Mouse (Mus musculus) urinary bladder, adult 2 months (tissue): Measurements from ENCODE around the gene Ndufa5. TPM values are rescaled to one million over a fixed set of nuclear protein-coding genes. Genes with fewer than 3 reads are reported as not detected.

Experiments
- DNase-seq: peaks from one replicate; pipeline ENCODE4 v3.0.0; 2022; ENCODE audit warnings: low spot score
- polyA plus RNA-seq: library from polyadenylated mRNA; depleted of rRNA; stranded (reverse); fragments of >200 nt; gene quantifications from 2 replicates; pipeline ENCODE4 v1.2.3, GENCODE M21; 2012; rRNA removed

Ndufa5 gene
- polyA plus RNA-seq, 1 experiment = 32.5 TPM

DNA sequence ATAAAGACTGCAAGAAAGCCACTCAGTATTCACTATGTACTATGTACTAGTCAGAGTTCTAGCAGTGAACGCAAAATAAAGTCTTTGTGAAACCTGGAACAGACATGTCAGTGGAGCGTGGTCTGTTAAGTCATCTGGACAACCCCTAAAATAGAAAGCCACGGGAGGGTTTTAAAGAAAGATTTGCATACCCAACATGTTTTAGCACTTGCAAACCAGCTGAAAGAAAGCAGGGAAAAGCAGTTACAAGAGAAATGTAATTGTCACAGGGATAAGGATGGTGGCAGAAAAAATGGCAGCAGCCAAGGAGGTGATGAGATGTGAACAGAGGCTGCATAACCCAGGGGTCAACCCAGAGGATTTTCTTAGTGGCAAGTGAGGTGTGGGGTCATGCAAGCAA lies 2.1 kb downstream of the Ndufa5 start:
- no peak for DNase-seq

- DNase-seq = no peak
Measured at GRCm38 (mm10) chr6:24516197-24516596, 11.6 kb downstream of the Ndufa5 start.

GRCm38 (mm10) chr6:24514552-24515284 lies 13.1 kb downstream of the Ndufa5 start, which contains the start of gene Iqub:
Iqub (minus strand) TSS chr6:24515067.
- no peak for DNase-seq

- DNase-seq = no peak
Measured at GRCm38 (mm10) chr6:24504141-24504540, 23.7 kb downstream of the Ndufa5 start.

DNA sequence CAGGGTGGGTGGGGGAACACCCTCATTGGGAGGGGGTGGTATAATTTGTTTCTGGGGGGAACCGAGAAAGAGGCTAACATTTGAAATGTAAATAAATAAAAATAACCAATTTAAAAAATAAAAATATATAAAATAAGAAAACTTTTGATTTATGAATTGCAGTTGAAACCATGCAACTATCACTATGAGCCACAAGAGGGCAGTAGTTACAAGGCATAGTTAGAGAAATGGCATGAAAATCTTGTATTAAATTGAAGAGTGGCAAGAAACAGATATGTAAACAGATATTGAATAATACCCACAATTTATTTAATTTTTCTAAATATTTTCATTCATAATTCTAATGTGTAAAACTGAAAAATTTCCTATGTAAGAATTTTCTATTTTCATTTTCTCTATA lies 37.5 kb downstream of the Ndufa5 start:
- no peak for DNase-seq

DNA sequence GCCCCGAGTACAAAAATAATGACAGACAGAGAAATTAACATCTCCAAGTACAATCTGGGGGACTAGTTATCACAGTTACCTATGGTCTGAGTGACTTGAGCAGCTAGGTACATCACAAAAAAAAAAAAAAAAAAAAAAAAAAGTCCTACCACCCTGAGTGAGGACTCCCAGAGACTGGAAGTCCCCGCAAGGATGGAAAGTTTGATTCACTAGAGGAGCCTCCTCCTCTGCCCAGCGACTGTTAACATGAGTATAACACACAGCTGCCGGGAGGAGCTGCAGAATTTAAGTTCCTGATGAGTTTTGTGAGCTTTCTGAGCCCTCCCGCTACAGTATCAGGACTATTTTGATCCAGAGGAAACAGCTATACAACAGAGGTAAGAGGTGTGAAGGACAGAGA lies 41.3 kb downstream of the Ndufa5 start:
- no peak for DNase-seq

DNA sequence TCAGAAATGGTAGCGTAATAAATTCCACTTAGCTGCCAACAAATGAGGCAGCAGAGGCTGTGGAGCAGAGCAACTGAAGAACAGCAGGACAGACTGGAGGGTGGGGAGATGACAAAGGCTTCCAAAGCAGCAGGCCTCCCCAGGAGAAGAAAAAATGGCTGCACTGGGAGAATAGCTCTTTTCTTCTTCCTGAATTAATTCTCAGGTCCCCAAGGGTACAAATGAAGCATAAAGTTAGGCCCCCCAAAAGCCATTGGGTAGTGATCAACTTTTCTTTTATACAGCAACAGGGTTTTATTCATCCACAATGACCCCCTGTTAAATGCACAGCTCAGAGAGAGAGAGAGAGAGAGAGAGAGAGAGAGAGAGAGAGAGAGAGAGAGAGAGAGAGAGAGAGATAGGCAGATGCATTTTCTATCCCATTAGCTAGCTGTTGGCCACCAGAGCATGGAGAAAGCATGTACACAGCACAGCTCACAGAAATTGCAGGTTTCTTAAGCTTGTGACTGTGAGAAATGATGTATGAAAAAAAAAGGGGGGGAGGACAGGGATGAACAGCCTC lies 57.2 kb downstream of the Ndufa5 start:
- DNase-seq = no peak

GRCm38 (mm10) chr6:24470135-24470534 lies 57.7 kb downstream of the Ndufa5 start:
- DNase-seq = no peak

Other genes starting within 250 kb of the Ndufa5 start
- gene Iqub, start 12.9 kb downstream of the Ndufa5 start, polyA plus RNA-seq = 0.06 and 0.12 TPM in 2 replicates
- 0.21 and 0.26 TPM in 2 replicates for gene Asb15, start 131 bp upstream of the Ndufa5 start, polyA plus RNA-seq
- 0.03 TPM in 1 of 2 replicates, not detected in the other for gene Lmod2, start 69.7 kb upstream of the Ndufa5 start, polyA plus RNA-seq
- gene Wasl, start 137.0 kb upstream of the Ndufa5 start, polyA plus RNA-seq = 47.4 and 53.8 TPM in 2 replicates
- gene Hyal6, start 205.2 kb upstream of the Ndufa5 start, polyA plus RNA-seq = 0.01 TPM in 1 of 2 replicates, not detected in the other
- gene Hyal4, start 220.3 kb upstream of the Ndufa5 start, polyA plus RNA-seq = 0.01 TPM in 1 of 2 replicates, not detected in the other